Mouse (Mus musculus) adrenal gland, adult 10 weeks (tissue): ENCODE data around the gene Ccs. TPM values are rescaled to one million over a fixed set of nuclear protein-coding genes. Genes with fewer than 3 reads are reported as not detected.

Experiments used
- polyA plus RNA-seq: library from polyadenylated mRNA; stranded (reverse); fragments of 350-450 nt; fragmentation: Illumina TruSeq; extraction: RNeasy Lipid Tissue Mini Kit (QIAGEN cat#74804); gene quantifications from one replicate; pipeline ENCODE4 v1.2.3, GENCODE M21; 2014; ENCODE audit warnings: low read depth, low replicate concordance

Gene Ccs
- polyA plus RNA-seq = 1.8 TPM

DNA sequence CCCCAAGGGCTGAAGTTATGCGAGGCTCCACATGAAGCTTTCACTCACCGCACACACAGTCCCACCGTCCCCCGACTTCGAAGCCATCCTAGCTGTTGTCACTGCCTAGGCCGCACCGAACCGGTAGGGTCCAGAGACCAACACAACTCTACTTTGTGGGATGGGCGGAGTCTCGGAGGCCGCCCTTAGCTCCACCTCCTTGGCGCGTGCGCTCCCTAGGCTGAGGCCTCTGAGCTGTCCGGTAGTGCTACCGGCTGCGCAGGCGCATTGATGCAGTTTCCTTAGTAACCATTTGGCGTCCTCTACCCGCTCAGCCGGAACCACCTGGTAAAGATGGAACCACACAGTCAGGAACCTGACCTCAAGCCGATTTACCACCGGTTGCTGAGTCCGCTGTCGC, at the start of gene Ccs, which contains the start of gene Ccdc87:
Gene Ccs (minus strand): TSS at position 184 of the 400 bp plus-strand sequence.
Gene Ccdc87 (plus strand): TSS at position 218 of the 400 bp plus-strand sequence.

DNA sequence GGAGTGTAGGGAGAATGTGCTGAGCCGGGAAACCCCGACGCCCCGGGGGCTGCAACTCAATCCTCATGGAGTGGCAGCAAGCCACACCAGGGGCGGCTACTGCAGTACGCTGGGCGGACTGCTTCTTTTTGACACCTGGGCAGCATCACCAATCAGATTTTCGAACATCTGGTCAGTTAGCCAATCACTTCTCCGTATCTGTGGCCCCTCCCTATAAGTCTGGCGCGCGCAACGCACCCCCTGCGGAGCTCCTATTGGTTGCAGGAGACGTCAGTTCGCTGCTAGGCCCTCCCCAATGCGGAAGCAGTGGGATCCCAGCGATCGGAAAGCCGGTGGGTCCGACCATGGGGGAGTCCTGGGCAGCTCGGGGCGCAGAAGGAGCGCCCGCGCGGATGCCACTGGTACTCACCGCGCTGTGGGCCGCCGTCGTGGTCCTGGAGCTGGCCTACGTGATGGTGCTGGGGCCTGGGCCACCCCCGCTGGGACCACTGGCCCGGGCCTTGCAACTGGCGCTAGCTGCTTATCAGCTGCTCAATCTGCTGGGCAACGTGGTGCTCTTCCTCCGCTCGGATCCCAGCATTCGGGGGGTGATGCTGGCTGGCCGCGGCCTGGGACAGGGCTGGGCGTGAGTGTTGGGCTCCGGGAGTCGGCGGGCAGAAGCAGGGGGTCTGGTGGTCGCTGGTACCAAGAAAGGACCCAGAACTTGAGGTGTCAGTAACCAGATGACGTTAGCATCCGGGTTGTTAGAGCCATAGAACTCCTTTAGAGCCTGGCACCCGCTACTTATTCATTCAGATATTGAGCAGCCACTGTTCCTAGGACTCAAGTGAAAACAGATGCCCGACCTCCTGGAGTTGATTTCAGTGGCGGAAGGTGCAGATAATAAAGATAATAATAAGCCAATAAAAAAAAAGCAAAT, 39.5 kb upstream of the Ccs start, which contains the start of gene Zdhhc24:
Gene Zdhhc24 (plus strand): TSS at position 264 of the 919 bp plus-strand sequence.

DNA sequence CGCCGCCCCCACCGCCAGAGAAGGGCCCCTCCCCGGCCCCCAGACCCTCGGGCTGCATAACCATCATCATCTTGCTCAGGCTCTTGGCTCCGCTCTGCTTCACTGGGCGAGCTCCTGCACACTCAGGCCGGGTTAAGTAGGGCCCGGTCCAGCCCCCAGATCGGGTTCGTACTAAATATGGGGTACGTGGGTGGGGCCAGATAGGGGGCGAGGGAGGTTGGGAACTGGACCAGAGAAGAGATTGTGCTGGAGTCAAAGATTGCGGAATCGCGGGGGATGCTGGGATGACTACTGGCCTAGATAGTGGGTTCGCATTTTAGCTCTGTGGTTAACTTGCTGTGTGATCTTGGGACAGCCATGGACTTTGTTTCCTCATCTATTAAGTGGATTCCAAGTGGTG, 38.7 kb upstream of the Ccs start, which contains the start of gene Actn3:
Gene Actn3 (minus strand): TSS at position 125 of the 400 bp plus-strand sequence.

DNA sequence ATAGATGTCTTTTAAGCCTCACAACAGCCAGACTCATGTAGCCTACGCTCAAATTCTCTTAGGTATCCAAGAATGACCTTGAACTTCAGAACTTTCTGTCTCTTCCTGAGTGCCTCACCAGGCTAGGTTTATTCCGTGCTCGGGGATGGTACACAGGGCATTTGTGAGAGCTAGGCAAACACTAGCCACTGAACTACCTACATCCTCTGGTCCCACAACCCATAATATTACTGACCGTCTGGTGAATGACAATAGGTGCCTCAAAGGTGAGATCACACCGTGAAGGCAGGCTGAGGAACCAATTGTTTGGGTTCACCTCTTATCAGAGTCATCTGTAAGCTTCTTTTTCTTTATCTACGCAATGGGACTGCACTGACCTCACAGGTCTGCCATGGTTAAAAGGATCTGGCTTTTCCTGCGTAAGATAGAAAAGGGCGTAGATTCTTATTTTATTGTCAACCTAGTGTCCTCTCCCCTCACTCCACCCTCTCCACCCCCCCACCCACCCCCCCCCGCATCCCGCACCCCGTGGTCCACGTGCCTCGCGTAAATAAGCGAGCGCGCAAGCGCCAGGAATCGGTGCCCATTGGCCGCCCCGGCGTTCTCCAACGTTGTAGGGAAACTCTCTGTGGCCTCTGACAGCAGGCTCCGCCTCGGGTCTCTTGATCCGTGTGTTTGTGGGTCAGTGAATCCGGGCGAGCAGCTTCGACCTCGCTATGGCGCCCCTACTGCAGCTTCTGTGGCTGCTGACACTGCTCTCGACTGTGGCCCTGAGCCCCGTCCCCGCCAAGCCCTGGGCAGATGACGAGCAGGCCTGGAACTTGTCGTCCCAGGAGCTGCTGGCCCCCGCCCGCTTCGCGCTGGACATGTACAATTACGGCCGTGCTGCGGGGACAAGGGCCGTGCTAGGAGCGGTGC, 15.7 kb upstream of the Ccs start, which contains the start of gene Ctsf:
Gene Ctsf (plus strand): TSS at position 579 of the 918 bp plus-strand sequence.

DNA sequence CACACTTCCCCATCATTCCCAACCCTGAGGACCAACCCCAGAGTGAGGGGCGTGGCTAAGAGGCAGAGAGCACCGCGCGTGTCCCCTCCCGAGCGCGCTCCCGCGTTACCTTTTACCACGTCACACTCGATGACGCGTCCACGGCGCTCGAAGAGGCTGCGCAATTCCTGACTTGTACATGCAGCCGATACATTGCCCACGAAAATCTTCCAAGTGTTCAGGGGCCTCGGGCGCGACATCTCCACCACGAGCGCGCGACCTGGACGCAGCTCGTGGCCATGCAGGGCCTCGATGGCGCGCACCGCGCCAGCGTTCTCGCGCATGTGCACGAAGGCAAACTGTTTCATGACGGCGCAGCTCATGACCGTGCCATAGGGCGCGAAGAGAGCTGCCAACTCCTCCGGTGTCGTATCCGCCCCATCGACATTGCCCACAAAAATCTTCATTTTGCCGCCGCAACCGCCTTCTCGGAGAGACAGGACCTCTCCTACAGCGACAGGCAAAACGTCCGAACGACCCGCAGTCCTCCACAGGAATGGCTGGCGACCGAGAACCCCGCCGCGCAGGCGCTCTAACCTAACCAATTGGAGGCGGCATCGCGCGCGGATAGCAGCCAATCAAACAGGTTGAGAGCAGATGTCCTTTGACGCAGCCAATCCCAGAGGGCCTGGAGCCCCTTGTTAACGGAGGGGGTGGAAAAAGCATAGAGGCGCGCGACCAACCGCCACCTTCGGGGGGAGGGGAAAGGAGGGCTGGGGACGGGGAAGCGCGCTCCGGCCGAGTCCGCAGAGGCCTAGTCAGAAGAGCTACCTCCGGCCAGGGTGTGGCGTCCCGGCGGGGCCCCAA, 27.8 kb downstream of the Ccs start, which contains the start of the genes Gm21992 and Rbm14:
Gene Gm21992 (minus strand): TSS at position 550 of the 846 bp plus-strand sequence.
Gene Rbm14 (minus strand): TSS at position 572 of the 846 bp plus-strand sequence.

GRCm38 (mm10) chr19:4793831-4794422, 45.2 kb downstream of the Ccs start, which contains the start of gene Rbm4:
TSS of gene Rbm4 (minus strand) at chr19:4793901.

Other genes with a start within 250 kb of the Ccs start
- not detected for gene Lrfn4, start 223.7 kb downstream of the Ccs start, polyA plus RNA-seq
- gene Rce1, start 213.7 kb downstream of the Ccs start, polyA plus RNA-seq = 3.0 TPM
- gene Gm960, start 140.7 kb downstream of the Ccs start, polyA plus RNA-seq = not detected
- not detected for gene Sptbn2, start 128.2 kb downstream of the Ccs start, polyA plus RNA-seq
- gene Rbm4b, start 82.8 kb downstream of the Ccs start, polyA plus RNA-seq = 20.7 TPM
- 13.5 TPM for gene Rbm4, start 45.4 kb downstream of the Ccs start, polyA plus RNA-seq
- gene Gm21992, start 27.7 kb downstream of the Ccs start, polyA plus RNA-seq = 1.9 TPM
- 6.0 TPM for gene Rbm14, start 27.7 kb downstream of the Ccs start, polyA plus RNA-seq
- not detected for gene Ccdc87, start within 50 bp of the Ccs start, polyA plus RNA-seq
- 112 TPM for gene Ctsf, start 15.8 kb upstream of the Ccs start, polyA plus RNA-seq
- gene Actn3, start 38.6 kb upstream of the Ccs start, polyA plus RNA-seq = 2.0 TPM
- gene Zdhhc24, start 39.3 kb upstream of the Ccs start, polyA plus RNA-seq = 38.0 TPM
- gene Bbs1, start 67.3 kb upstream of the Ccs start, polyA plus RNA-seq = 4.8 TPM
- gene Dpp3, start 89.0 kb upstream of the Ccs start, polyA plus RNA-seq = 4.0 TPM
- gene Peli3, start 103.8 kb upstream of the Ccs start, polyA plus RNA-seq = 4.0 TPM
- gene Mrpl11, start 122.8 kb upstream of the Ccs start, polyA plus RNA-seq = 25.5 TPM
- gene Npas4, start 151.0 kb upstream of the Ccs start, polyA plus RNA-seq = not detected
- not detected for gene Slc29a2, start 184.5 kb upstream of the Ccs start, polyA plus RNA-seq
- gene B4gat1, start 199.5 kb upstream of the Ccs start, polyA plus RNA-seq = 27.2 TPM
- 1.1 TPM for gene AC124502.3, start 199.6 kb upstream of the Ccs start, polyA plus RNA-seq
- gene Brms1, start 202.0 kb upstream of the Ccs start, polyA plus RNA-seq = not detected
- 0.23 TPM for gene Rin1, start 211.1 kb upstream of the Ccs start, polyA plus RNA-seq
- gene Cd248, start 228.7 kb upstream of the Ccs start, polyA plus RNA-seq = 0.41 TPM
- gene Tmem151a, start 246.2 kb upstream of the Ccs start, polyA plus RNA-seq = not detected
- gene Yif1a, start 249.2 kb upstream of the Ccs start, polyA plus RNA-seq = 23.0 TPM